Mouse (Mus musculus) spleen, adult 2 months (tissue): ENCODE measurements around the gene Bend3.

Experiments
- CTCF ChIP-seq: fragments of 200-500 bp; IDR thresholded peaks from 2 replicates; pipeline ENCODE4 v1.5.1; 2011; ENCODE audit warnings: mild to moderate bottlenecking, inconsistent platforms; ENCODE audit not compliant: insufficient read depth, insufficient read length, insufficient replicate concordance; ENCODE audit errors: extremely low read depth
- POLR2A ChIP-seq: fragments of 200-500 bp; IDR thresholded peaks from 2 replicates; pipeline ENCODE4 v1.6.1; 2011; ENCODE audit warnings: low read depth, low read length, inconsistent platforms

GRCm38 (mm10) chr10:43527283-43528269 lies 48.9 kb downstream of the Bend3 start:
- TF ChIP-seq CTCF, result no peak
- TF ChIP-seq POLR2A, result no peak
